Mouse (Mus musculus) stomach, embryonic 15.5 days (tissue): ENCODE data around the gene Stip1. TPM values are rescaled to one million over a fixed set of nuclear protein-coding genes. Genes with fewer than 3 reads are reported as not detected.
"Not testable (repeated sequence)": the region's sequence is repeated elsewhere in the genome, so short reads cannot be mapped to it uniquely, and the experiment has no call there.

Experiments
- ATAC-seq: fragments of 200-750 bp; cut with Nextera tagmentation; 2 replicates; pipeline ENCODE4 v1.8.0; 2017; ENCODE audit warnings: low read depth, moderate number of reproducible peaks, moderate TSS enrichment; ENCODE audit not compliant: insufficient read depth, low FRiP score
- H3K27ac ChIP-seq: fragments of 300-500 bp; sonication (generic); 2 replicates; pipeline ENCODE4 v1.5.1; 2015; ENCODE audit warnings: mild to moderate bottlenecking, inconsistent platforms
- H3K27me3 ChIP-seq: fragments of 300-500 bp; sonication (generic); replicated peaks from 2 replicates; pipeline ENCODE4 v1.6.1; 2015; ENCODE audit warnings: inconsistent platforms
- H3K36me3 ChIP-seq: fragments of 300-500 bp; sonication (generic); 2 replicates; pipeline ENCODE4 v1.6.1; 2015; ENCODE audit warnings: inconsistent platforms
- H3K4me1 ChIP-seq: fragments of 300-500 bp; sonication (generic); 2 replicates; pipeline ENCODE4 v1.6.1; 2015; ENCODE audit warnings: inconsistent platforms
- H3K4me2 ChIP-seq: fragments of 300-500 bp; sonication (generic); 2 replicates; pipeline ENCODE4 v1.6.1; 2015; ENCODE audit warnings: mild to moderate bottlenecking, inconsistent platforms
- H3K4me3 ChIP-seq: fragments of 300-500 bp; sonication (generic); replicated peaks from 2 replicates; pipeline ENCODE4 v1.5.1; 2015; ENCODE audit warnings: inconsistent platforms
- H3K9ac ChIP-seq: fragments of 300-500 bp; sonication (generic); 2 replicates; pipeline ENCODE4 v1.6.1; 2015; ENCODE audit warnings: inconsistent platforms
- H3K9me3 ChIP-seq: fragments of 300-500 bp; sonication (generic); 2 replicates; pipeline ENCODE4 v1.6.1; 2016; ENCODE audit warnings: inconsistent platforms
- WGBS: fragments of 180-500 bp; shearing (Covaris S2); methylation state at CpG from one replicate; pipeline ENCODE4 v1.1.7; 2015; 5-methylcytosine and 5-hydroxymethylcytosine counted together
- polyA plus RNA-seq: library from polyadenylated mRNA; unstranded; fragments of >200 nt; fragmentation: Nextera tagmentation; extraction: Ambion mirVana; gene quantifications from 2 replicates; pipeline ENCODE4 v1.2.1, GENCODE M21; 2015

Gene Stip1
- polyA plus RNA-seq, 1 experiment from 2014 or later: 185 TPM

DNA sequence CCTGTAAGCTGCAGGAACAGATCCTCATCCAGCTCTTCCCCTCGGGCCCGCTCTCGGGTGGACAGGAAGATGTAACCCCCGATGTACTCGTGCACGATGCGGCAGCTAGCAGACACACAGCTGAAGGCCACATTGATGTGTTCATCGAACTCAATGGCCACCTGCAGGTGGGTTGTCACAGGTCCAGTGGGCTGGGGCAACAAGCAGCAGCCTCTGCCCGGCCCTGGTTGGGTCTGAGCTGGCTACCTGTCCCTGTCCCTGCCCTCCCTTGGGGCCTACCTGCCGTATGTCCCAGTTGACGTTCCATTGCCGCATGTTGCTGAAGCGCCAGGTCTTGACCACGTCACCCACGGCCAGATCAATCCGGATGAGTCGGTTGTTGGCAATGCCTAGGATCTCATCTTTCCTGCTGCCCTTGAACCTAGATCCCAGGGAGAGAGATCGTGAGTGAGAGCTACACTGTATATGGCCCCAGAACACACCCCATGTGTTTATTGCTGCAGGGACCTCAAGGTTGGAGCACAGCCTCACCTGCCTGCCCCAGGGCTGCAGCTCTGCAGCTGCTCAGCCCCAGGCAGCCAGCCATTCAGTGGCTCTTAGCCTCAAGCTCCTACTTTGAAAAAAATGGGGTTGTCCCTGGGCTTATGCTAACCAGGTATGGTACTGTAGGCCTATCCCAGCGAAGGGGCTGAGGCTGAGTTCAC lies 40.3 kb downstream of the Stip1 start:
- Histone ChIP-seq H3K9me3 (no peaks in the 10 kb centered on the region), H3K27ac (no peak overlapping the region), H3K27me3 (no peaks in the 10 kb centered on the region), H3K4me3 (no peak overlapping the region), H3K9ac (no peak overlapping the region), H3K36me3 (peaks cover 12% of the 10 kb centered on the region; the same call in 1 of the 2 replicates), H3K4me2 (no peak overlapping the region), H3K4me1 (peaks cover 17% of the 10 kb centered on the region)
- WGBS: 93% methylated on average over 19 of the region's 19 CpGs
- no peak for ATAC-seq

DNA sequence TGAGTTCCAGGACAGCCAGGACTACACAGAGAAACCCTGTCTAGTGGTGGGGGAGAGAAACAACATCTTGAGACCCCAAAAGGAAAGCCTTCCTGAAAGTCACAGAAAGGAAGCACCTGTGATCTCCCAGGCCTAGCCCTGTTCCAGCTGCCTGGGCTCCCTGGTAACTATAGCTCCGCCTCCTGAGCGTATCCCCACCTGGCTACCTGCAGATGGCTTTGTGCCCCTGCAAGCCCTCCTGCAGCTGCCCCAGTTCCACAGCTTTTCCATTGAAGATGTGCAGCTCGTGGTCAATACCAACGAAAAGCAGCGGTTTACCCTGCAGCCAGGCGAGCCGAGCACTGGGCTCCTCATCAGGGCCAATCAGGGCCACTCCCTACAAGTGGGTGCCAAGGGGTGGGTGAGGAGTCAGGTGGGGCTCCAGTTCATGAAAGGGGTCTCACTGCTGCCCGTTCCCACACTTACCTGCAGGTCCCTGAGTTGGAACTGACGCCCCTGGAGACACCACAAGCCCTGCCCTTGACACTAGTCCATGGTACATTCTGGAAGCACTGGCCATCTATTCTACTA lies 42.0 kb downstream of the Stip1 start:
- H3K9me3 ChIP-seq: no peaks in the 10 kb centered on the region
- no peak overlapping the region for H3K27ac ChIP-seq
- no peak overlapping the region for H3K4me3 ChIP-seq
- no peak for ATAC-seq
- no peaks in the 10 kb centered on the region for H3K27me3 ChIP-seq
- 84% methylated on average over 9 of the region's 9 CpGs for WGBS
- H3K9ac ChIP-seq: no peak overlapping the region
- H3K4me2 ChIP-seq: no peak overlapping the region
- peaks cover 23% of the 10 kb centered on the region for H3K4me1 ChIP-seq
- H3K36me3 ChIP-seq: peaks cover 12% of the 10 kb centered on the region; the same call in 1 of the 2 replicates

DNA sequence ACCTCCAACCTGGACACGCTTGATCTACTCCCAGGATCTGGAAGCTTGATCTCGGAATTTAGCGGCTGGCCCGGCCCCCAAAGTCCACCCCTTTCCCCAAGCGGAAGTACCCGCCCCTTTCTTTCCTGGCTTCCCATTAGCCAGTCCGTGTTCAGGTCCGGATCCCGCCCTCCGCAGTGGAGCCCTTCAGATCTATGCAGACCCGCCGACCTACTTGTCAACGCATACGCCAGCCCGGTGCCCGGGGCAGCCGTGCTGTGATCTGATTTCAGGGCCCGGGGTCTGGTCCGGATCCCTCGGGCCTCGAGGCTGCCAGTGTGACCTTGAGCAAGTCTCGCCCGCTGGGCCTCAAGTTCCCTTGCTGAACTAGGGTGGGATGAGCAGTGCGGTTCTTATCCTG lies 43.8 kb downstream of the Stip1 start, which contains the start of the genes Nudt22 and Trpt1:
TSS of gene Nudt22 (minus strand) at position 112 of the 400 bp plus-strand sequence.
TSS of gene Trpt1 (plus strand) at position 126 of the 400 bp plus-strand sequence.
- peaks cover 12% of the 10 kb centered on the region; the same call in 1 of the 2 replicates for H3K36me3 ChIP-seq
- H3K4me3 ChIP-seq: peak within 1 kb of the TSS; percentile 63
- H3K9ac ChIP-seq: peak within 1 kb of the TSS; percentile 81
- H3K4me1 ChIP-seq: peaks cover 32% of the 10 kb centered on the region
- no peaks in the 10 kb centered on the region for H3K27me3 ChIP-seq
- H3K9me3 ChIP-seq: no peaks in the 10 kb centered on the region
- H3K4me2 ChIP-seq: peak within 1 kb of the TSS; percentile 82
- WGBS: under 1% methylated on average over 24 of the region's 24 CpGs
- ATAC-seq: peak; percentile 83
- H3K27ac ChIP-seq: peak within 1 kb of the TSS; percentile 77

DNA sequence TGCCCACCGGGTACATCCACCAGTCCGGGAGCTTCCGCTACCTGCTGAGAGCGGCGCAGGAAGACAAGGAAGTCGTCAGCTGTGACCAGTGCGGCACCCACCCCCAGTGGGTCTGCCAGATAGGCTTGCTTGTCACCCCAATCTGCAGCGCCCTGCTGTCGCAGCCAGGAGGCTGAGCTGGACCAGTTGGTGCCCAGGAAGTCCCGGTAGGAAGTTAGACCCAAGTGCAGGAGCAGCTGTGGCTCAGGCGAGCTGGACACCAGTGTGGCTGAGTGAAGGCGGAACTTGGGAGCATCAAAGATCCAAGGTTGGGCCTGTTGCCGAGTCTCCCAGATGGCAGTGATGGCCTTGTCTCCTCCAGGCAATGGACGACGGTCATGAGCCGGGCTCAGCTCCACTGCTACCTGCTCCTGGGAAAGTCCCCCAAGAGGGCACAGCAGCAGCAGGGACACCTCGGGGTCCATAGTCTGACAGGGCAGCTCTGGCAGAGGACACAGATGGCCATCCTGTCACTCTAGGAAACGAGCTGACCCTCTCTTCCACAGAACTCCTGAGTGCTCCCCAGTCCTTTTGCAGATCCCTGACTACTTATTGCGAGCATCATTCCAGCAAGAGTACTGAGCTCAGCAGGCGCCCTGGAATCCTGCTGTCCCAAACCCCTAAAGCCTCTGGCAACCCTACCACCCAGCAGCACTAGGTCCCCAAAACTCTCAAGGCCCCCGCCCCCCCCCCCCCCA lies 44.3 kb downstream of the Stip1 start:
- Histone ChIP-seq H3K9ac (peak overlapping the region; percentile 81; the same call in 1 of the 2 replicates), H3K27ac (0 out of 2 replicates have a peak overlapping the region, but pooled peaks have one; percentile 21), H3K4me1 (peaks cover 32% of the 10 kb centered on the region), H3K4me2 (peak overlapping the region; percentile 82), H3K27me3 (no peaks in the 10 kb centered on the region), H3K36me3 (peaks cover 12% of the 10 kb centered on the region; the same call in 1 of the 2 replicates), H3K9me3 (no peaks in the 10 kb centered on the region), H3K4me3 (peak overlapping the region; percentile 63)
- 45% methylated on average over 21 of the region's 21 CpGs for WGBS
- ATAC-seq: no peak

DNA sequence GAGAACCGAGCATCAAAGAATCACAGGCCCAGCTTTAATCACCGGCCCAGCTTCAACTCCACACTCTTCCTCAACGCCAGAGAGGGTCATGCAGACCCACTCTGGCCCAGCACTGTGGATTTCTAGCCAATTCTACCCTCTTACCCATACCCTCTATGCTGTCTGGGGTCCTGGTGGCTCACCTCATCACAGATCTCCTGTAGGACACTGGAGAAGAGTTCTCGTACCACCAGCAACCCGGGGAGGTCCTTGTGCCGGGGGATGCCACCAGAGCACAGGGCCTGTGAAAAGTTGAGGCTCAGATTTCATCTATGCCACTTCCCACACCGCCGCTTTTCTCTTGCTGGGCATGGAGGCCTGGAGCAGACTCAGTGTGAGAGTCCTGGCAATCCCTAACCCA lies 45.3 kb downstream of the Stip1 start:
- no peak overlapping the region for H3K4me3 ChIP-seq
- H3K27ac ChIP-seq: no peak overlapping the region
- peaks cover 32% of the 10 kb centered on the region for H3K4me1 ChIP-seq
- ATAC-seq: no peak
- no peaks in the 10 kb centered on the region for H3K27me3 ChIP-seq
- peaks cover 6% of the 10 kb centered on the region; the same call in 1 of the 2 replicates for H3K36me3 ChIP-seq
- H3K9me3 ChIP-seq: no peaks in the 10 kb centered on the region
- peak overlapping the region; percentile 82; the same call in 1 of the 2 replicates for H3K4me2 ChIP-seq
- 83% methylated on average over 8 of the region's 8 CpGs for WGBS
- no peak overlapping the region for H3K9ac ChIP-seq

DNA sequence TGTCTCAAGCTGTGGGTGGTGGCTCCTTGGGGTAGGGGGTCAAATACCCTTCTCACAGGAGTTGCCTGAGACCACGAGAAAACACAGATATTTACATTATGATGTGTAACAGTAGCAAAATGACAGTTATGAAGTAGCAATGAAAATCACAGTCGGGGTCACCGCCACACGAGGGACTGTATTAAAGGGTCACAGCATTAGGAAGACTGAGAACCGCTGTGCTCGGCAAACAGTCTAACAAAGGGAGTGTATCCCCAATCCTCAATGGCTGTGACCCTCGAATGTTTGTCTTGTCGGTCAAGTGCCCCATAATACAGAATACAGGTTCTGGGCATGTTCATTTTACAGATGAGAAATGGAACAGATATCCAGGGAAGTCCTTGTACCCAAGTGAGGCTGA lies 45.8 kb downstream of the Stip1 start:
- 78% methylated on average over 8 of the region's 8 CpGs for WGBS
- H3K9ac ChIP-seq: no peak overlapping the region
- H3K4me1 ChIP-seq: peaks cover 32% of the 10 kb centered on the region
- no peaks in the 10 kb centered on the region for H3K27me3 ChIP-seq
- ATAC-seq: no peak
- H3K36me3 ChIP-seq: peaks cover 1% of the 10 kb centered on the region; the same call in 1 of the 2 replicates
- H3K27ac ChIP-seq: no peak overlapping the region
- H3K4me2 ChIP-seq: no peak overlapping the region
- H3K4me3 ChIP-seq: no peak overlapping the region
- no peaks in the 10 kb centered on the region for H3K9me3 ChIP-seq

DNA sequence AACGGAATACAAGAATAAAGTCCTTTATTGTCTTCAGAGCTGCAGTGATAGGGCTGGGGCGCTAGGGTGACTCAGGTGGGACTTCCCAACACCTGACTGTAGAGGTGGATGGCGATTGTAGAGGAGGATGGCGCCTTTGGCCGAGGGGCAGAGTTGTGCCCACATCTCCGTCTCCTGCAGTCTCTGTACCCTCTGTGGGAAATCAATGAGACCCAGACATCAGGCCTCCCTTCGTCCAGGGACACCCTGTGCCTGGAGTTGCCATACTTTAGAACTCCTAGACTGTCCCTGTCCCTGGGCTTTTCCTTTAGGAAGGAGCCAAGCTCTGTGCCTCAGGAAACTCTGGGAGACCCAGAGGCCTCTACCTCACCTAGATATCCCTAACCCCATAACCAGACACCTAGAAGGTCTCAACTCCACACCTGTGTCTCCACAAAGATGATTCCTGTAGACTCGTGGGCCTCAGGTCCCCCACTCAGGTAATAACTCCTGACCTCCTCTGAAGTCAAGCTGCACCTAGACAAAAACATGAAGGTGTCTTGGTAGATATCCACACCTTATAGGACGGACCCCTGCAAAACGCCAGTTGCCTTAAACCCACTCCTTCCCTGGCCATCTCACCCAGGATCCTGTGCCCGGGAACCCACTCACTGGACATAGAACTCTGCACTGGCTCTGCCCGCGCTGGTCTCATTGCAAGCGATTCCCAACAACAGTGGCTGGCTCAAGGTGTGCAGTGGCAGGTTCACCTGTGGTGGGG lies 46.6 kb downstream of the Stip1 start:
- no peaks in the 10 kb centered on the region for H3K9me3 ChIP-seq
- H3K4me3 ChIP-seq: peak overlapping the region; percentile 49
- peak overlapping the region; percentile 91 for H3K4me2 ChIP-seq
- 62% methylated on average over 14 of the region's 14 CpGs for WGBS
- H3K4me1 ChIP-seq: peaks cover 32% of the 10 kb centered on the region
- no peaks in the 10 kb centered on the region for H3K36me3 ChIP-seq
- peak overlapping the region; percentile 20; the same call in 1 of the 2 replicates for H3K9ac ChIP-seq
- H3K27me3 ChIP-seq: no peaks in the 10 kb centered on the region
- ATAC-seq: no peak
- H3K27ac ChIP-seq: peak overlapping the region; percentile 64; the same call in 1 of the 2 replicates

DNA sequence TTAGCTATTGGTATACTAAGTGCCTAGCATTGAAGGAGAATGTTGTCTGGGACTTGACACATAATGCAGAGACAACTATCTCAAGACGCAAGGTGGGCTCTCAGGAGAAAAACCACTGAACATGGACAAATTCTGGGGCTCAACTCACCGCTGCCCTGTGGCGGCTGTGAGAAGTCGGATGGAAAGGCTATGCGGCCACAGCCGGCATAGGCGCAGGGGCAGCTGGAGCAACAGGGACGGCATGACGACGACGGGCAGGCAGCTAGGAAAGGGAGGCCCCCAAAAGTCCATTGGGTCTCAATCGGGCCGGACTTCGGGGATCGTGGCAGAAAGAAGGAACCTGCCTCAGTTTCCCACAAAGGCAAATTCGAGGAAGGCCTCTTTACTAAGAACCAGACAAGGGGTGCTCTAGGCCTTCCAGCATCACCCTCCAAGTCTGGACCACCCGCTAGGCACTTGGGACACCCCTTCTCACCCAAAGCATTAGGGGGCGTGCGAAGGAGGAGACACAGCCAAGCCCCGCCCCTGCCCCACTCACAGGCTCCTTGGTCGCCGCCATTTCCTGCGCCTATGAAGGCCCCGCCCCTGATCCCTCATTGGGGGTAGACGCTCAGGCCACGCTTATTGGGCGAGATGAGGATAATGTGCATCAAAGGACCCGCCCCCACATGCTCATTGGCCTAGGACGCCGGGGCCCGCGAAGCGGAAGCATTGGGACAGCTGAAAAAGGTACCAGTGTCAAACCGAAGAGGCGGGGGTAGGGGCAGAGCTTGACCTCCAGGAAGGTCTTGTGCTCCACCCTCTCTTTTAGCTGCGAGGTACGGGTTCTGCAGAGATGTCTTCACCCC lies 47.5 kb downstream of the Stip1 start, which contains the start of gene Dnajc4:
TSS of gene Dnajc4 (minus strand) at position 562 of the 848 bp plus-strand sequence.
- Histone ChIP-seq H3K4me3 (peak within 1 kb of the TSS; percentile 49), H3K4me1 (peaks cover 32% of the 10 kb centered on the region), H3K9ac (peak within 1 kb of the TSS; percentile 44), H3K27me3 (no peaks in the 10 kb centered on the region), H3K4me2 (peak within 1 kb of the TSS; percentile 91), H3K27ac (peak within 1 kb of the TSS; percentile 64), H3K9me3 (no peaks in the 10 kb centered on the region), H3K36me3 (no peaks in the 10 kb centered on the region)
- 1% methylated on average over 37 of the region's 37 CpGs for WGBS
- peak; percentile 96 for ATAC-seq

DNA sequence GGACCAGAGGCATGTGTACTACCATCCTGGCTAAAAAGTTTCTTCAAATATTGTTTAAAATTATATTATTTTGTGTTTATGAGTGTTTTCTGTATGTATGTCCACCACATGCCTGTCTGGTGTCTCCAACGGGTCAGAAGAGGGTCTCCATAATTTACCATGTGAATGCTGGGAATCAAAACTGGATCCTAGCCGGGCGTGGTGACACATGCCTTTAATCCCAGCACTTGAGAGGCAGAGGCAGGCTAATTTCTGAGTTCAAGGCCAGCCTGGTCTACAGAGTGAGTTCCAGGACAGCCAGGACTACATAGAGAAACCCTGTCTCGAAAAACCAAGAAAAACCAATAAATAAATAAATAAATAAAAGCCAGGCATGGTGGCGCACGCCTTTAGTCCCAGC lies 48.6 kb downstream of the Stip1 start:
- not testable (repeated sequence) for H3K9me3 ChIP-seq, H3K4me2 ChIP-seq, ATAC-seq, H3K27me3 ChIP-seq, H3K9ac ChIP-seq, H3K27ac ChIP-seq, H3K36me3 ChIP-seq, H3K4me3 ChIP-seq
- peaks cover 30% of the 10 kb centered on the region for H3K4me1 ChIP-seq
- 93% methylated on average over 6 of the region's 6 CpGs for WGBS

DNA sequence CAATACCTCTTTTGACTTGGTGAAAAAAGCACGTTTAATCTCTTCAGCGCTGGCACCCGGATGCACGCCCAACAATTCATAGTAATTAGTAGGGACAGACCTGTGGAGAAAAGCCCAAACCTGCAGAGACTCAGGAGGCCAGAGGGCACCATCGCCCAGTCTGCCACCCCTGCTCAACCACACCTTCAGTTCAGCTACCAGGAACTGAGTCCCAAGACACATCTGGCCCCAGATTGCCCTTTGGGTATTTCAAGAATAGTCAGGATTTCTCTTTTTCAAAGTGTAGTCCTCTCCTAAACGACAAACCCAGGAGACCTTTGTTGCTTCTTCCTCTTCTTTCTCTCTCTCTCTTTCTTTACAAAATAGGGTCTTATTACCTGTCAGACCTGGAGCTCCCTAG lies 49.1 kb downstream of the Stip1 start:
- H3K27me3 ChIP-seq: no peaks in the 10 kb centered on the region
- H3K36me3 ChIP-seq: no peaks in the 10 kb centered on the region
- peaks cover 34% of the 10 kb centered on the region for H3K4me1 ChIP-seq
- no peaks in the 10 kb centered on the region for H3K9me3 ChIP-seq
- WGBS: 88% methylated on average over 6 of the region's 6 CpGs
- no peak overlapping the region for H3K4me3 ChIP-seq
- no peak overlapping the region for H3K4me2 ChIP-seq
- ATAC-seq: no peak
- no peak overlapping the region for H3K9ac ChIP-seq
- no peak overlapping the region for H3K27ac ChIP-seq
